Mouse (Mus musculus): ENCODE measurements at regions not wholly inside any gene's neighbourhood (a gene's known extent, or its start where the extent isn't known, plus 50 kb on each side); places are given as distances from the start of the nearest gene placed in this dataset.

DNA sequence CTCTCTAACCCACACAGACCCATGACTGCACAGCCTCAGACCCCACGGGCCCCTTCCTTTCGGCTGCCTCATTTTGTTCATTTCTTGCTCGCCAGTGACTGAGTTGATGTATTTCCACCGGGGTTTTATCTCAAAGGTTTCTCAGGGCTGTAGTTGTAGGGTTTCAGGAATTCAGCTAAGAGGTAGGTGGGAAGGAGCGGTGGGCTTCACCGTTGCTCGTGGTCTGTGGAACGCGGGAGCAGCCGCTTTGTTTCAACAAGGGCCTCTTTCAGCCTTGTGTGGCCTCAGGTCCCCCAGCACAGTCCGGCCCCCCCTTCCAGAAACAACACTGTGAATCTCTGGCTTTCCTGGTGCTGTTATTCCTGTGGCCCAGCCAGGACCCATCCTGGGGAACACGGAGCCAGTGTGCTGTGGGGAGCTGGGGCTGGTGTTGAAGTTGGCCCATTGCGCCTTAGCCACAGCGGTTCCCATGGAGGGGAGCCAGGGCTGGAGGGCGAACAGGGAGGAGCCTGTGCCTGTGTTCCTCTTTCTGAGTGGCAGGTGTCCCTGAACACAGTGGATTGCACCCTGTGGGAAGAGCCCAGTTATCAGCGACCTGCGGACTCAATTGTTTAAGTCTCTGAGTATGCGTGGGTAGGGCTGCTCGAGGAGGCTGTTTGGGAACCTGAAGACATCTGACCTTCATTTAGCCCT lies 68.9 kb upstream of the Slc38a2 start:
- 64% methylated on average over 19 of the region's 19 CpGs for WGBS
- no peaks in the 10 kb centered on the region for H3K4me1 ChIP-seq (ENCODE audit: control insufficient read depth, insufficient read depth, low read length)
- TF ChIP-seq CTCF (IDR thresholded peaks at IDR 0.05; ENCODE audit: insufficient read depth, low read depth, low read length) = no peak
- TF ChIP-seq POLR2A (IDR thresholded peaks at IDR 0.05; ENCODE audit: insufficient read depth, low read depth, low read length) = no peak
- H3K27ac ChIP-seq (ENCODE audit: insufficient read depth, low read depth, low read length) = no peak overlapping the region
- no peak overlapping the region for H3K4me3 ChIP-seq (ENCODE audit: insufficient read depth, low read depth, low read length)

- Histone ChIP-seq H3K4me1 (ENCODE audit: control insufficient read depth, insufficient read depth, low read length) (no peaks in the 10 kb centered on the region), H3K4me3 (ENCODE audit: insufficient read depth, low read depth, low read length) (no peak overlapping the region), H3K27ac (ENCODE audit: insufficient read depth, low read depth, low read length) (no peak overlapping the region)
- WGBS = 92% methylated on average over 5 of the region's 5 CpGs
- TF ChIP-seq POLR2A (IDR thresholded peaks at IDR 0.05; ENCODE audit: insufficient read depth, low read depth, low read length) (no peak), CTCF (IDR thresholded peaks at IDR 0.05; ENCODE audit: insufficient read depth, low read depth, low read length) (no peak)
These were observed 67.7 kb upstream of the Slc38a2 start for GRCm38 (mm10) chr15:96767188-96767587.

DNA sequence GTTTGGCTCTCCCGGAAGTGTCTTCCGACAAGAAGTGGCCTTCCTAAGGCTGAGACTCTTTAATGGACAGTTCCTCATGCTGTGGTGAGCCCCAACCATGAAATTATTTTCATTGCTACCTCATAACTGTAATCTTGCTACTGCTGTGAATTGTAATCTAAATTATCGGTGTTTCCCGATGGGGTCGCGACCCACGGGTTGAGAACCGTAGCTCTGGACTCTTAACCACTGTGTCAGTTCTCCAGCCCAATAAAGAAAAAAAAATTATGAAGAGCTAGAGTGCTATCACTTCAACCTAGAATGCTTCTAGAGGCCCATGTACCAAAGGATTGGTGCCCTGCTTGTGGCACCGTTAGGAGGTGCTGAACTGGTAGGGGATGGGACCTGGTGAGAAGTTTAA lies 66.7 kb upstream of the Slc38a2 start:
- Histone ChIP-seq H3K27ac (ENCODE audit: insufficient read depth, low read depth, low read length) (no peak overlapping the region), H3K4me1 (ENCODE audit: control insufficient read depth, insufficient read depth, low read length) (no peaks in the 10 kb centered on the region), H3K4me3 (ENCODE audit: insufficient read depth, low read depth, low read length) (no peak overlapping the region)
- 98% methylated on average over 9 of the region's 9 CpGs for WGBS
- TF ChIP-seq CTCF (IDR thresholded peaks at IDR 0.05; ENCODE audit: insufficient read depth, low read depth, low read length) (no peak), POLR2A (IDR thresholded peaks at IDR 0.05; ENCODE audit: insufficient read depth, low read depth, low read length) (no peak)

DNA sequence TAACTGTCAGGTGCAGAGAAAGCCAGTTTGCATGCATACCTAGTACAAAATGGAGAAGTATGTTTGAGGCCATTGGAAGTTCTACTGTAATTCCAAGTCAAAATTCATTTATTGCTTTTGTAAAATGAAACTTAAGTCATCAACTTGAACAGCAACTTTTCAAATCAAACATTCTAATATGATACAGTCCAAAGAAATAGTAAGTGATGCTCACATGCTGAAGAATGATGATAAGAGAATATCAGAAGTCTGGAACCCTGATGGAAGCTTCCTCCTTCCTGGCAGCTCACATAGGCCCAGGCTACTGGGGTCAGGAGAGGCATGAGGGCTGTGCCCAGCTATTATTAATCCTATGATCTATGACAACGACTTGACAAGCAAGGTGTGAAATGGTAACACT lies 64.1 kb upstream of the Slc38a2 start:
- Histone ChIP-seq H3K27ac (ENCODE audit: insufficient read depth, low read depth, low read length) (no peak overlapping the region), H3K4me1 (ENCODE audit: control insufficient read depth, insufficient read depth, low read length) (no peaks in the 10 kb centered on the region), H3K4me3 (ENCODE audit: insufficient read depth, low read depth, low read length) (no peak overlapping the region)
- TF ChIP-seq CTCF (IDR thresholded peaks at IDR 0.05; ENCODE audit: insufficient read depth, low read depth, low read length) (no peak), POLR2A (IDR thresholded peaks at IDR 0.05; ENCODE audit: insufficient read depth, low read depth, low read length) (no peak)
- 94% methylated on average over 1 of the region's 1 CpGs for WGBS

DNA sequence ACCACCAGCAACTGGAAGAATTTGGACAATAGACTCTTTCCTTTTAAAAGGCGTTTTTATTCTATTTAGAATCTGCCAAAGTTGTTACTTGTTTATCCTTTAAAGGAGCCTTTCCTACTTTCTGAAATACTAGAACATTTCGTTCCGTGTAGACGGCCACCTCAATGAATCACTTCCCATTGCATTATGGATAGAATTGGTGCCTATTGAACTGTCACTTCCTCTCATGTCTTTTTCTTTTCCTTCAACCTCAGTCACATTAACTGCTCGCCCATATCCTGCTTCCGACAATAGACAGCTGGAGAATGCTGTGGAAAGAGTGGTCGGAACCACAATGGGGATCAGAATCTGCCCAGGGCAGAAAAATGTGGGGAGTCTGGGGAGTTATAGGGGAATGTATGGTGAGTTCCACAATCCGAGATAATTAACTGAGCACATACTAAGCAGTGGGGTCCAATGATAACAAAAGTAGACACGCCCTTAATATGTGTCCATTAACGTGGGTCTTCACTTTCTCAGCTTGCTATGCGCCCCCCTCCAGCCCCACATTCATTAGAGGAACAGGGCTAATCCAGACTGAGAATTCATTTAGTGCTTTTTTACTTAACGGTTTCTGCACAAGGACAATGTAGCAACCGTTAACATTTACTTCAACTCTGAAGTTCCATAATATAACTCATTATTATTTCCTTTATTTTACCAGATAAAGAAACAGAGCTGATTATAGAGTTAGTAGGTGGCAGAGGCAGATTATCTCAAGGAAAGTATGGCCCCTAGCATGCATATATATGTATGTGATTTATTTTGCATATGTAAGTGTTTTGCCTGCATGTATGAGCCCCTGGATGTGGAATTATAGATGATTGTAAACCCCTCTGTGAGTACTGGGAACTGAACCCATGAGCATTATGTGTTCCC lies 59.8 kb upstream of the Slc38a2 start:
- WGBS = 35% methylated on average over 13 of the region's 13 CpGs
- TF ChIP-seq POLR2A (IDR thresholded peaks at IDR 0.05; ENCODE audit: insufficient read depth, low read depth, low read length) (no peak), CTCF (IDR thresholded peaks at IDR 0.05; ENCODE audit: insufficient read depth, low read depth, low read length) (no peak)
- H3K4me1 ChIP-seq (ENCODE audit: control insufficient read depth, insufficient read depth, low read length) = no peaks in the 10 kb centered on the region
- H3K4me3 ChIP-seq (ENCODE audit: insufficient read depth, low read depth, low read length) = no peak overlapping the region
- no peak overlapping the region for H3K27ac ChIP-seq (ENCODE audit: insufficient read depth, low read depth, low read length)

DNA sequence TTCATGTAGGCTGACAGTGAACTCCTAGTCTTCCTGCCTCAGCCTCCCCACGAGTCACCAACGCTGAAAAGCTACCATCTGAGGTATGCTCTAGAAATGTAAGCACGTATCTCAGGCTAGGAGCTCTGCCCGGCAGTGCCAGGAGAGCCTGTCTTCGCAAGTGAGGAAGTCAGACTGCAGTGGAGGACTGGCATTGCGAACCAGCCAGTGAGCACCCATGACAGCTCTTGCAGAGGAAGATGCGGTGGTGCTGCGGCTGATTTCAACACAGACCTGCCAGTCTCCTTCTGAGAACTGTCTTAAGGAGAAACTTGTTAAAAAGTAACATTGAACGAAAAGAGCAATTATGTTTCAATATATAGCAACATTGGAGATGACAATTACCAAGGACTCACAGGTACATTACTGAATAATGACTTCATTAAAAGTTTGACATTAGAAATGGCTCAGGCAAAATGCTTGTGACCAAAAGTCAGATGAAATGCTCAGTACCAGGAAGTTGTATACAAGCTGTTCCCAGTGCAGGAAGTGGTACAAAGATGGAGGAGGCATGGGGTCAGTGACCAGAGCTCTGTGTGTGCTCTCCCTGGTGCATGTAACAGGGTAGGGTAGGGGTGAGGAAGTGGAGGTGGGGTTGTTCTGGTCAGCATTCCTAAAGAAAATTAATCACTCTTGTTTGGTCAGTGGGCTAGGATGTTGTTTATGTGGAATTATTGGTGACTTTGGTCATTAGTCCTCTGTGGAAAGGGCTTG lies 58.1 kb upstream of the Slc38a2 start:
- 91% methylated on average over 9 of the region's 9 CpGs for WGBS
- no peak overlapping the region for H3K27ac ChIP-seq (ENCODE audit: insufficient read depth, low read depth, low read length)

DNA sequence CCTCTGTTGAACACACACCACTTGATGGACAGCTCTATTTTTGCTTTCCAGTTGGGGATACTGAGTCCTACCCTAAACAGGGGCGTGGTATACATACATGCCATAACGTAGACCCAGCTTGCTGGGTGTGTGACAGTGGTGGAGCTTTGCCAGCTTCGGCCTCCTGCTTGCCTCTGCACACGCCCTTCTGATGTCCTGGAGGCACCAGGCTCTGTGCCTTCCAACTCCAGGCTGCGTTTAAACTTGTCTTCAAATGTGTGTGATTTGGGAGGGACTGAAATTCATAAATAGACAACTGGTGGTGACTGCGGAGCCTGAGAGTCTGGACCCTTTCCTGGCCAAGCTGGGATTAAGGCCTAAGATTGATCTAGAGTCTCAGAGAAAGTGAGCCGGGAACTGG lies 56.9 kb upstream of the Slc38a2 start:
- 72% methylated on average over 7 of the region's 7 CpGs for WGBS
- H3K4me1 ChIP-seq (ENCODE audit: control insufficient read depth, insufficient read depth, low read length) = no peaks in the 10 kb centered on the region
- no peak overlapping the region for H3K27ac ChIP-seq (ENCODE audit: insufficient read depth, low read depth, low read length)
- no peak overlapping the region for H3K4me3 ChIP-seq (ENCODE audit: insufficient read depth, low read depth, low read length)
- TF ChIP-seq CTCF (IDR thresholded peaks at IDR 0.05; ENCODE audit: insufficient read depth, low read depth, low read length) = no peak
- no peak for TF ChIP-seq POLR2A (IDR thresholded peaks at IDR 0.05; ENCODE audit: insufficient read depth, low read depth, low read length)

More for the DNA sequence above, 58.1 kb upstream of the Slc38a2 start:
- TF ChIP-seq POLR2A (IDR thresholded peaks at IDR 0.05; ENCODE audit: insufficient read depth, low read depth, low read length) (no peak), CTCF (IDR thresholded peaks at IDR 0.05; ENCODE audit: insufficient read depth, low read depth, low read length) (no peak)
- Histone ChIP-seq H3K4me3 (ENCODE audit: insufficient read depth, low read depth, low read length) (no peak overlapping the region), H3K4me1 (ENCODE audit: control insufficient read depth, insufficient read depth, low read length) (no peaks in the 10 kb centered on the region)

GRCm38 (mm10) chr15:96755951-96756350 lies 56.4 kb upstream of the Slc38a2 start:
- WGBS = 87% methylated on average over 6 of the region's 6 CpGs

More at GRCm38 (mm10) chr15:96755951-96756350, 56.4 kb upstream of the Slc38a2 start:
- TF ChIP-seq CTCF (IDR thresholded peaks at IDR 0.05; ENCODE audit: insufficient read depth, low read depth, low read length) = no peak
- TF ChIP-seq POLR2A (IDR thresholded peaks at IDR 0.05; ENCODE audit: insufficient read depth, low read depth, low read length) = no peak
- Histone ChIP-seq H3K4me3 (ENCODE audit: insufficient read depth, low read depth, low read length) (no peak overlapping the region), H3K27ac (ENCODE audit: insufficient read depth, low read depth, low read length) (no peak overlapping the region), H3K4me1 (ENCODE audit: control insufficient read depth, insufficient read depth, low read length) (no peaks in the 10 kb centered on the region)

Data from olfactory bulb, adult 2 months (tissue).